Comparison of ENCODE assay signal across 14 mouse cellular contexts in genomic region chr15:63679984-63680925, GRCm38 (mm10).
DNase-seq lines count a peak whose midpoint lies in the region; ATAC-seq and TF ChIP-seq lines count a peak whose summit lies in the region.
"Had no signal": no experiment of that assay in that cellular context is flagged by ENCODE, and none has a peak within 500 bp of the region (broad histone marks: within the 10 kb centered on the region; RNA-seq: fewer than 3 reads in every experiment).

No protein-coding gene starts in this region.

- H3K4me3 ChIP-seq in lung, embryonic 14.5 days (ENCODE audit: low read depth, low read length), result no peak overlapping the region
- no peak overlapping the region for H3K4me3 ChIP-seq in embryonic facial prominence, embryonic 13.5 days
- no peak overlapping the region for H3K4me3 ChIP-seq in kidney, embryonic 14.5 days (ENCODE audit: low read length)
- H3K4me3 ChIP-seq: liver, embryonic 13.5 days; myocyte had no signal

- TF ChIP-seq CTCF in lung, embryonic 14.5 days (IDR thresholded peaks at IDR 0.05; ENCODE audit: low read depth), result 0 out of 2 replicates have a peak, but pooled peaks have one; percentile 9

- peaks cover 10% of the 10 kb centered on the region; the same call in 1 of the 2 replicates for H3K4me1 ChIP-seq in lung, embryonic 14.5 days (ENCODE audit: insufficient read depth)
- H3K4me1 ChIP-seq in embryonic facial prominence, embryonic 13.5 days, result peaks cover 14% of the 10 kb centered on the region
- no peaks in the 10 kb centered on the region for H3K4me1 ChIP-seq in kidney, embryonic 14.5 days (ENCODE audit: control insufficient read depth, insufficient read depth, low read length)

- ATAC-seq in lung, embryonic 14.5 days (ENCODE audit: insufficient read depth), result peak; percentile 85
- no peak for ATAC-seq in embryonic facial prominence, embryonic 13.5 days (ENCODE audit: insufficient number of reproducible peaks, insufficient read depth, low FRiP score, low TSS enrichment, low read depth)
- ATAC-seq in kidney, embryonic 14.5 days (ENCODE audit: low FRiP score, low TSS enrichment), result no peak
- ATAC-seq: intestine, postnatal 0 days had no signal

- intact Hi-C loops in heart, postnatal 10 days (cut with DNase I), result no loop called here

- H3K27me3 ChIP-seq in lung, embryonic 14.5 days (ENCODE audit: insufficient read depth, low read length), result no peaks in the 10 kb centered on the region
- no peaks in the 10 kb centered on the region for H3K27me3 ChIP-seq in embryonic facial prominence, embryonic 13.5 days
- H3K27me3 ChIP-seq in kidney, embryonic 14.5 days (ENCODE audit: control insufficient read depth, insufficient read depth, low read length), result no peaks in the 10 kb centered on the region
- H3K27me3 ChIP-seq: liver, embryonic 13.5 days had no signal

- H3K4me2 ChIP-seq in lung, embryonic 14.5 days, result no peak overlapping the region
- no peak overlapping the region for H3K4me2 ChIP-seq in embryonic facial prominence, embryonic 13.5 days
- no peak overlapping the region for H3K4me2 ChIP-seq in kidney, embryonic 14.5 days (replicated peaks; ENCODE audit: low read depth, low read length)
- H3K4me2 ChIP-seq: heart, embryonic 11.5 days; liver, embryonic 13.5 days had no signal

- no peaks in the 10 kb centered on the region for H3K36me3 ChIP-seq in lung, embryonic 14.5 days (ENCODE audit: insufficient read depth)
- no peaks in the 10 kb centered on the region for H3K36me3 ChIP-seq in embryonic facial prominence, embryonic 13.5 days
- no peaks in the 10 kb centered on the region for H3K36me3 ChIP-seq in kidney, embryonic 14.5 days (ENCODE audit: control insufficient read depth, insufficient read depth, low read length)
- H3K36me3 ChIP-seq: liver, embryonic 13.5 days had no signal

- DNase-seq in lung, embryonic 14.5 days, result peak; percentile 80
- DNase-seq in lung, postnatal 10 days, result no peak
- DNase-seq in left cerebral cortex, adult 8-10 months (ENCODE audit: low spot score in 2 of 2), result peak; percentile 1 to 13
- DNase-seq in right cerebral cortex, postnatal 36 days (ENCODE audit: low spot score in 2 of 2), result peak; percentile 6 to 7
- DNase-seq in heart, postnatal 10 days, result no peak
- DNase-seq: cerebellum, postnatal 14 days; gastrocnemius, postnatal 10 days; kidney, postnatal 4 days; liver, embryonic 13.5 days had no signal

- 30% methylated on average over 3 of the region's 3 CpGs for WGBS in lung, embryonic 14.5 days
- 41% methylated on average over 3 of the region's 3 CpGs for whole genome bisulfite sequencing in embryonic facial prominence, embryonic 13.5 days
- 78% methylated on average over 3 of the region's 3 CpGs for WGBS in kidney, embryonic 14.5 days

- no peak overlapping the region for H3K9ac ChIP-seq in lung, embryonic 14.5 days
- no peak overlapping the region for H3K9ac ChIP-seq in embryonic facial prominence, embryonic 13.5 days
- no peak overlapping the region for H3K9ac ChIP-seq in kidney, embryonic 14.5 days (ENCODE audit: low read depth, low read length)
- H3K9ac ChIP-seq: liver, embryonic 13.5 days had no signal

- H3K27ac ChIP-seq in lung, embryonic 14.5 days (ENCODE audit: low read depth), result peak overlapping the region; percentile 60
- peak overlapping the region; percentile 62; the same call in 1 of the 2 replicates for H3K27ac ChIP-seq in embryonic facial prominence, embryonic 13.5 days
- no peak overlapping the region for H3K27ac ChIP-seq in kidney, embryonic 14.5 days (ENCODE audit: low read depth, low read length)
- H3K27ac ChIP-seq: liver, embryonic 13.5 days had no signal

- no peaks in the 10 kb centered on the region for H3K9me3 ChIP-seq in lung, embryonic 14.5 days (ENCODE audit: low read depth, low read length)
- H3K9me3 ChIP-seq in embryonic facial prominence, embryonic 13.5 days, result no peaks in the 10 kb centered on the region; the same call in 1 of the 2 replicates
- no peaks in the 10 kb centered on the region for H3K9me3 ChIP-seq in kidney, embryonic 14.5 days (ENCODE audit: control insufficient read depth, low read length)
- H3K9me3 ChIP-seq: liver, embryonic 13.5 days had no signal

Comparison
In these comparisons a context has a peak if more than half of its experiments do, and no peak if none do; other contexts are left out.
1. DNase-seq: peak in lung, embryonic 14.5 days (single experiment), left cerebral cortex, adult 8-10 months (2 of 2) and right cerebral cortex, postnatal 36 days (2 of 2); none in lung, postnatal 10 days (single experiment) and heart, postnatal 10 days (0 of 2).